Mouse (Mus musculus): Measurements from ENCODE around the gene Neu1.
A peak's percentile ranks its signal among the peaks of the same experiment; 100 is the strongest.

Gene Neu1

GRCm38 (mm10) chr17:34902895-34903294 lies 28.2 kb upstream of the Neu1 start:
- no peak for DNase-seq

GRCm38 (mm10) chr17:34910982-34911381 lies 20.1 kb upstream of the Neu1 start:
- peak; percentile 66 to 73 for DNase-seq

GRCm38 (mm10) chr17:34911945-34912351 lies 19.1 kb upstream of the Neu1 start:
- peak; percentile 70 to 90 for DNase-seq

DNA sequence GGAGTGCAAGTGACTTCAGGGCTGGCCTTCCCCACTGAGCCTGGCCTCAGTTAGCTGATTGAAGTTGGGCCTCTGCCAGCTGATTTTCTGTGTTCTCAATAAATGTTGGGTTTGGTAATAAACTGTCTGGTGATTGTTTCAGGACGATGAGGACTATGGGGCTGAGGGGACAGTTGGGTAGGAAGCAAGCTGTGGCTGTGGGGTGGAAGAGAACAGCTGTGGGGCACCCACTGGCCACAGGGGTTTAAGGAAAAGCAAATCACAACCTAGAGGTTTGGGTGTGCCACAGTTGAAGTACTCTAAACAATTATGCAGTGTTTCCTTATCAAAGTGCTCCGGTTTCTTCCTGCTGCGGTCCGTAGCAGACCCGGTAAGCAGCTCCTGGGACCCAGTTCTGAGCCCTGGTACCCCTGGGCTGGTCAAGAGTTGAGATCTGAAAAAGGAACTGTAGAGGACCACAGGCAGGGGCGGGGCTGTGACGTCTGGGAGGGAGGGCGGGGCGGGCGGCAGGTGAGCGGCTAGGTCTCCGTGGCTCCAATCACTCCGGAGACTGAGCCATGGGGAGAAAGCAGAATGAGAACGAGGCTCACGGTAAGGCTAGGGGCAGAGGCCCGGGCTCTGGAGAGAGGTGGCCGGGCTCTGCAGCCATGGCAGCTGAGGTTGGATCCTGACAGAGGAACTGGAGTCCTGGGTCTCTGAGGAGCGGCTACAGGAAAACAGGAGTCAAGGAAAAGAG lies 17.0 kb upstream of the Neu1 start, which contains the start of gene Slc44a4:
Gene Slc44a4 (plus strand): TSS at position 537 of the 736 bp plus-strand sequence.
- peak in 1 of 2 experiments; percentile 59 for DNase-seq

DNA sequence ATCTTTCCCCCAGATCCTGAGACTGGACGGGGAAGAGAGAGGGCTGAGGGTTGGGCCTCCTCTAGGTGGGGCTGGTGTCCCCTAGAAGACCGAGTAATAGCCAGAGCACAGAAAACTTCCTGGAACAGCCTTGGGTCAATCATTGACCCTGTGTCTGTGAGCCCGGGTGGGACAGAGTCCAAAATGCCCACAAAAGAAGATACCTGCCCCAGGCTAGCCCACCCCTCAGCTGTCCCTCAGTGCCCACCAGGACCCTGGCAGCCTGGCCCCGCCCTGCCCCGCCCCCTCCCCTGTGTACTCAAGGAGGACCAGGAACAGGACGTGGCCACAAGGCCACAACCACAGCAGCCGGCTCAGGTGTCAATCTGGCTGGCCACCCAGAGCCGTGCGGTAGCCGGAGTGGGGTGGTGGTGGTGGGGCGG lies 15.6 kb upstream of the Neu1 start:
- DNase-seq = peak; percentile 85 to 89

DNA sequence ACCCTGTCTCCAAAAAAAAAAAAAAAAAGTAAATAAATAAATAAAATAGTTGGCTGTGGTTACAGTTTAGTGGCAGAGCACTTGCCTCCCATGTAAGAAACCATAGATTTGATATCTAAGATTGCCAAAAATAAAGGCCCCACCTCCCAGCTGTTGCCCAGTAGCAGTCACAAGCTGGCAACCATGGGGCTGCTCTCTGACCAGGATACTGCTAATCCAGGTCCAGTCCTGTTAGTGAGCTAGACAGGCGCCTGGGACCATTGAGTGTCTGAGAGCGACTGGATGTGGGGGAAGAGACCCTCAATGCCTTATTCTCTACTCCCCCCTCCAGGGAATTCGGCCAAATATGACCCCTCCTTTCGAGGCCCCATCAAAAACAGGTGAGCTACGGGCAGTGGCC lies 14.7 kb upstream of the Neu1 start:
- no peak for DNase-seq

GRCm38 (mm10) chr17:34917188-34917587 lies 13.9 kb upstream of the Neu1 start:
- no peak for DNase-seq

DNA sequence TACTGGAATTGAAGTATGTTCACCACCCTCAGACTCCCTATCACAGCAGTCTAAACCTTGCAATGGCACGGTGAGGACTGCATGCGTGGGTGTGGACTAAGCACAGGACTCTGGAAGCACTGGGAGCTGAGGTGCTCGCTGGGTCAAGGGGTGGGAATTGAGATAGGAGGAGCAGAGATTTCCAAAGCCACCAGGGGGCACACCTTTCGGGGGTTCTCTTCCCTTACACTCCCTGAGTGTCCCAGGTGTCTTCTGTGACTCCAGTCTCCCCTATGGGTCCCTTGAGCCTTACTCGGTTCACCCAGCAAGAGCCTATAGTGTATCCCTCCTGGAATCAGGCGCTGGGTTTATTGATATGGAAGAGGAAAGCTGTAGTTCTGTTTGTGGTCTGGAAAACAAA lies 8.1 kb upstream of the Neu1 start:
- no peak for DNase-seq

- DNase-seq = no peak
Measured at GRCm38 (mm10) chr17:34924258-34924657, 6.8 kb upstream of the Neu1 start.

DNA sequence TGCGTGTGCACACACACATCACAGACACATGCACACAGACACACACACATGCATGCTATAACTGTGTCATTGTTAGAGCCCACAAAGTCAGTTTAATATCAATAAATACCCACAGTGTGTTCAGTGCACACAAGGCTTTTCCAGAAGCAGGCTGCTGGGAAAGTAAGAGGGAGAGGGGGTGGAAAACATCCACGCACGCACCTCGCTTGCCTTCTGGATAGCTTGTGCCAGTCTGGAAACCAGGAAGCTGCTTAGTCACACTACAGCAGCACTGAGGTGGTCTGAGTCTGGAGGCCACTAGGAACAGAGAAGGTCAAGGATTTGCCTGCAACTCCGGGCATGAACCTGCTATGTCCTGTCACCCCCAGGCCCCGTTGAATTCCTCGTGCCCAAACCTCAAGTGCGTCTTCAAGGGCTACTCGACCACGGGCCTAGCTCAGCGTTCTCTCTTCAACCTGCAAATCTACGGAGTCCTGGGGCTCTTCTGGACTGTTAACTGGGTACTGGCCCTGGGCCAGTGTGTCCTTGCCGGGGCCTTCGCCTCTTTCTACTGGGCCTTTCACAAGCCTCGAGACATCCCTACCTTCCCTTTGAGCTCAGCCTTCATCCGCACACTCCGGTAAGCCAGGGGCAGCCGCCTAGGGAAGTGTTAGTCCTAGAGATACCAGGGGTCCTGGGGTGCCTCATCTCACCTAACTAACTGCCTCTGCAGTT lies 3.6 kb upstream of the Neu1 start:
- DNase-seq = no peak

- no peak for DNase-seq
Measured at GRCm38 (mm10) chr17:34928841-34929240, 2.2 kb upstream of the Neu1 start.

GRCm38 (mm10) chr17:34931735-34932098 lies 664 bp downstream of the Neu1 start:
- no peak for DNase-seq

DNA sequence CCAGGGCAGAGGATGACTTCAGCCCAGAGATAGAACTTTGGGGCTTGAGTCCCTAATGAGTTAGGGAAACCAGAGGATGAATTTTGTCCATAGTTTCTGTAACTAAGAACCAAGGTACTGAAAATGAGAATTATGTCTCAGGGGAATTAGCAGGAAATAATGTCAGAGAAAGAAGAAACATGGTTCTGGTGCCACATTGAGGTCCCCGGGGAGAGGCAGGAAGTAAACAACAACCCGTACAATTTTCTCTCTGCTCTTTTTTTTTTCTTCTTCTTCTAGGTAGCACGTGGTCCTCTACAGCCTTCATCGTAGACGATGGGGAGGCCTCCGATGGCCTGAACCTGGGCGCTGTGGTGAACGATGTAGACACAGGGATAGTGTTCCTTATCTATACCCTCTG lies 1.2 kb downstream of the Neu1 start:
- no peak for DNase-seq

DNA sequence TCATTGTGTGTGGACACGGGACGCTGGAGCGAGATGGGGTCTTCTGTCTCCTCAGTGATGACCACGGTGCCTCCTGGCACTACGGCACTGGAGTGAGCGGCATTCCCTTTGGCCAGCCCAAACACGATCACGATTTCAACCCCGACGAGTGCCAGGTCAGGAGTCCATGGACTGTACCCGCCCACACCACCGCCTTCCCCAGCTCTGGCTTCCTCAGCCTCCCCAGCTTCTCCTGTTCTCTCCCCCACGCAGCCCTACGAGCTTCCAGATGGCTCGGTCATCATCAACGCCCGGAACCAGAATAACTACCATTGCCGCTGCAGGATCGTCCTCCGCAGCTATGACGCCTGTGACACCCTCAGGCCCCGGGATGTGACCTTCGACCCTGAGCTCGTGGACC lies 3.0 kb downstream of the Neu1 start:
- peak; percentile 70 to 77 for DNase-seq

- peak in 1 of 2 experiments; percentile 60 for DNase-seq
Measured at GRCm38 (mm10) chr17:34934830-34935229, 3.8 kb downstream of the Neu1 start.

DNA sequence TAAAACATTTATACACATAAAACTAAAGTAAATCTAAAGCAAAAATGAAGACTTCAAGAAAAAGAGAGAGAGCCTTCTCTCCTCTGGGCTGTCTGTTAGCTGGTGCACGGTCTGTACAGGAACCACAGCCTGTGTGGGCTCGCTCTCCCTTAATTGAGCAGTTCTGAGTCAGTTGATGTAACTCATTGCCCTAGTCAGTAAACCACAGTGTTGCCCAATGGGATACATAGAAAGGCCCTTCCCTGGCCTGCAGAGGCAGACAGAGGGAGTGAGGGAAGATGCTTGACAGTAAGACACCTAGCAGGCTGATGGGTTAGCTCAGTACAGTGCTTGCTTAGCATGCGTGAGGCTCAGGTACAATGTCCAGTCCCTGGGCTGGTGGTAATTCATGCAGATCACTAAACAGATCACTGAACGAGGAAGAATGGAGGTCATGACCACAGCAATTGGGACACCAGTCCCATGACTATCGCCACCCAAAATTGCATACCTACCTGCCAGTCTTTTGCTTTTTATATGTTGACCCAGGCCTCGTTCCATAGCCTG lies 7.0 kb downstream of the Neu1 start:
- DNase-seq = peak; percentile 80 to 86

- no peak for DNase-seq
Measured at GRCm38 (mm10) chr17:34941344-34942041, 10.4 kb downstream of the Neu1 start.

- peak; percentile 63 to 66 for DNase-seq
Measured at GRCm38 (mm10) chr17:34943128-34943815, 12.2 kb downstream of the Neu1 start.

DNA sequence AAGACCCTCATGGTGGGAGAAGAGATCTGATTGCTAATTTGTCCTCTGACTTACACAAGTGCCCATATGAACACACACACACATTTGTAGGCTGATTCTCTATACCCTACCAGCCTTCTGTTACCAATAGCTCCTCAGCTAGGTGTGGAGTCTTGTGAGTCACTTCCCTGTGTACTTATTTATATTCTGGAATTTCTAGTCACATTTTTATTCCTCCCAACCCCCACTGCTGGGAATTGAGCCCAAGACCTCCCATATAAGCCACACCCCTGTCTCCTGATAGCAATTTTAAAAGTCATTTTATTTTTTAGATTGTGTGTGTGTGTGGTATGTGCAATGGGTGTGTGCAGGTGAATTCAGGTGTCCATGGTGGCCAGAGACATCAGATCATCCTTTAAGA lies 13.3 kb downstream of the Neu1 start:
- peak; percentile 70 to 73 for DNase-seq

DNA sequence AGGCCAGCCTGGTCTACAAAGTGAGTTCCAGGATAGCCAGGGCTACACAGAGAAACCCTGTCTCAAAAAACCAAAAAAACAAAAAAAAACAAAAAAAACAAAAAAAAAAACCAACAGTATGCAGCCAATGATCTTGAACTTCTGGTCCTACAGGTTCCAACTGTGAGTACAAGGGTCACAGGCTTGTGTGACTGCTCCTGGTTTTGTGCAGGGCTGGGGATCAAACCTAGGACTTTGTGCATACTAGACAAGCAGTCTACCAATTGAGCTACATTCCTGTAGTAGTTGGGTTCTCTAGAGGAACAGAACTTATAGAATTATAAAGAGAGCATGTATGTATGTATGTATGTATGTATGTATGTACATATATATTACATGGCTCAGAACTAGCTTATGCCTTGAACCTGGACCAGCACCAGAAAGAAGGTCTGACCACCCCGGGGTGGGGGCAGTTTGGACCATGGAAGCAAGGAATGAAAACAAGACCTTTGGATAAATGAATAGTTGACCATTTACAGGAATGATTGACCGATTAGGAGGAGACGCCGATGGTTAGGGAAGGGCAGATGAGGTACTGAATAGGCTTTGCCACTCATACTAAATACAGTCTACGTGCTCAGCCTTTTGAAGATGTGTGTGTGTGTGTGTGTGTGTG lies 15.6 kb downstream of the Neu1 start:
- peak; percentile 73 to 80 for DNase-seq

GRCm38 (mm10) chr17:34947606-34948005 lies 16.6 kb downstream of the Neu1 start:
- DNase-seq = peak; percentile 65 to 76
